Mouse (Mus musculus) heart, embryonic 15.5 days (tissue): ENCODE measurements around the gene Mllt11. TPM values are rescaled to one million over a fixed set of nuclear protein-coding genes. Genes with fewer than 3 reads are reported as not detected.

Experiments
- ATAC-seq: fragments of 200-750 bp; cut with Nextera tagmentation; replicated peaks from 2 replicates; pipeline ENCODE4 v1.8.0; 2017; ENCODE audit warnings: low read depth, moderate TSS enrichment; ENCODE audit not compliant: insufficient number of reproducible peaks, insufficient read depth, low FRiP score
- H3K27ac ChIP-seq: fragments of 300-500 bp; sonication (generic); 2 replicates; pipeline ENCODE4 v1.5.1; 2015; ENCODE audit warnings: mild to moderate bottlenecking, inconsistent platforms
- H3K27me3 ChIP-seq: fragments of 300-500 bp; sonication (generic); 2 replicates; pipeline ENCODE4 v1.6.1; 2015; ENCODE audit warnings: inconsistent platforms
- H3K36me3 ChIP-seq: fragments of 300-500 bp; sonication (generic); 2 replicates; pipeline ENCODE4 v1.6.1; 2015; ENCODE audit warnings: mild to moderate bottlenecking, inconsistent platforms
- H3K4me1 ChIP-seq: fragments of 300-500 bp; sonication (generic); replicated peaks from 2 replicates; pipeline ENCODE4 v1.6.1; 2015; ENCODE audit warnings: inconsistent platforms
- H3K4me2 ChIP-seq: fragments of 300-500 bp; sonication (generic); 2 replicates; pipeline ENCODE4 v1.6.1; 2015; ENCODE audit warnings: inconsistent platforms, mild to moderate bottlenecking, moderate library complexity
- H3K4me3 ChIP-seq: fragments of 300-500 bp; sonication (generic); 2 replicates; pipeline ENCODE4 v1.5.1; 2015; ENCODE audit warnings: mild to moderate bottlenecking, inconsistent platforms
- H3K9ac ChIP-seq: fragments of 300-500 bp; sonication (generic); 2 replicates; pipeline ENCODE4 v1.6.1; 2015; ENCODE audit warnings: mild to moderate bottlenecking, inconsistent platforms
- H3K9me3 ChIP-seq: fragments of 300-500 bp; sonication (generic); replicated peaks from 2 replicates; pipeline ENCODE4 v1.6.1; 2016; ENCODE audit warnings: inconsistent platforms
- WGBS: fragments of 180-500 bp; shearing (Covaris S2); methylation state at CpG from one replicate; pipeline ENCODE4 v1.1.7; 2015; ENCODE audit warnings: mixed read lengths; 5-methylcytosine and 5-hydroxymethylcytosine counted together
- polyA plus RNA-seq: library from polyadenylated mRNA; unstranded; fragments of >200 nt; fragmentation: Nextera tagmentation; extraction: Ambion mirVana; gene quantifications from 2 replicates; pipeline ENCODE4 v1.2.1, GENCODE M21; 2015

Gene Mllt11
- 10.6 and 12.0 TPM in 2 replicates for polyA plus RNA-seq

- peaks cover 45% of the 10 kb centered on the region for H3K4me1 ChIP-seq
- no peaks in the 10 kb centered on the region for H3K9me3 ChIP-seq
- H3K4me2 ChIP-seq: peak within 1 kb of the TSS; percentile 70
- H3K9ac ChIP-seq: peak within 1 kb of the TSS; percentile 37; the same call in 1 of the 2 replicates
- H3K27me3 ChIP-seq: no peaks in the 10 kb centered on the region
- peak within 1 kb of the TSS; percentile 93 for H3K4me3 ChIP-seq
- WGBS: 72% methylated on average over 13 of the region's 13 CpGs
- H3K36me3 ChIP-seq: peaks cover 50% of the 10 kb centered on the region
- H3K27ac ChIP-seq: peak within 1 kb of the TSS; percentile 92
- no peak for ATAC-seq
Observed at GRCm38 (mm10) chr3:95231298-95232221, at the start of gene Mllt11. TSS of gene Mllt11 (minus strand) at chr3:95232171.

GRCm38 (mm10) chr3:95281216-95282126 is 49.5 kb upstream of the Mllt11 start, which contains the start of the genes Mindy1 and Prune1:
TSS of gene Mindy1 (plus strand) at chr3:95281345.
TSS of gene Prune1 (minus strand) at chr3:95282076.
- no peaks in the 10 kb centered on the region for H3K27me3 ChIP-seq
- peak within 1 kb of the TSS; percentile 98 for H3K27ac ChIP-seq
- H3K9me3 ChIP-seq: no peaks in the 10 kb centered on the region
- peak within 1 kb of the TSS; percentile 91 for H3K9ac ChIP-seq
- peaks cover 32% of the 10 kb centered on the region for H3K4me1 ChIP-seq
- H3K36me3 ChIP-seq: no peaks in the 10 kb centered on the region
- peak within 1 kb of the TSS; percentile 86 for H3K4me3 ChIP-seq
- peak; percentile 91 for ATAC-seq
- H3K4me2 ChIP-seq: peak within 1 kb of the TSS; percentile 87
- WGBS: under 1% methylated on average over 53 of the region's 53 CpGs

GRCm38 (mm10) chr3:95280747-95281146 is 48.8 kb upstream of the Mllt11 start:
- Histone ChIP-seq H3K36me3 (no peaks in the 10 kb centered on the region), H3K4me1 (peaks cover 33% of the 10 kb centered on the region), H3K9ac (peak overlapping the region; percentile 91), H3K27ac (peak overlapping the region; percentile 98), H3K4me2 (peak overlapping the region; percentile 87), H3K4me3 (peak overlapping the region; percentile 86), H3K27me3 (no peaks in the 10 kb centered on the region), H3K9me3 (no peaks in the 10 kb centered on the region)
- 6% methylated on average over 8 of the region's 8 CpGs for WGBS
- ATAC-seq: no peak

- H3K27ac ChIP-seq: peak overlapping the region; percentile 60
Observed at GRCm38 (mm10) chr3:95277149-95277551, 45.2 kb upstream of the Mllt11 start.

GRCm38 (mm10) chr3:95276428-95276934 is 44.5 kb upstream of the Mllt11 start:
- 70% methylated on average over 5 of the region's 5 CpGs for WGBS
- Histone ChIP-seq H3K9ac (no peak overlapping the region), H3K4me3 (no peak overlapping the region), H3K27ac (peak overlapping the region; percentile 60), H3K36me3 (no peaks in the 10 kb centered on the region), H3K4me2 (no peak overlapping the region), H3K27me3 (no peaks in the 10 kb centered on the region), H3K9me3 (no peaks in the 10 kb centered on the region), H3K4me1 (peaks cover 38% of the 10 kb centered on the region)
- no peak for ATAC-seq

More at GRCm38 (mm10) chr3:95277149-95277551, 45.2 kb upstream of the Mllt11 start:
- Histone ChIP-seq H3K27me3 (no peaks in the 10 kb centered on the region), H3K9me3 (no peaks in the 10 kb centered on the region), H3K4me3 (no peak overlapping the region), H3K4me1 (peaks cover 38% of the 10 kb centered on the region), H3K4me2 (no peak overlapping the region), H3K9ac (0 out of 2 replicates have a peak overlapping the region, but pooled peaks have one; percentile 3), H3K36me3 (no peaks in the 10 kb centered on the region)
- 35% methylated on average over 1 of the region's 1 CpGs for WGBS
- no peak for ATAC-seq

- ATAC-seq: no peak
- no peaks in the 10 kb centered on the region for H3K36me3 ChIP-seq
- whole genome bisulfite sequencing: 58% methylated on average over 6 of the region's 6 CpGs
- no peak overlapping the region for H3K4me2 ChIP-seq
- 0 out of 2 replicates have a peak overlapping the region, but pooled peaks have one; percentile 28 for H3K27ac ChIP-seq
- no peaks in the 10 kb centered on the region for H3K9me3 ChIP-seq
- H3K4me3 ChIP-seq: no peak overlapping the region
- H3K27me3 ChIP-seq: no peaks in the 10 kb centered on the region
- H3K9ac ChIP-seq: no peak overlapping the region
- H3K4me1 ChIP-seq: peaks cover 34% of the 10 kb centered on the region
Observed at GRCm38 (mm10) chr3:95275161-95275560, 43.2 kb upstream of the Mllt11 start.

DNA sequence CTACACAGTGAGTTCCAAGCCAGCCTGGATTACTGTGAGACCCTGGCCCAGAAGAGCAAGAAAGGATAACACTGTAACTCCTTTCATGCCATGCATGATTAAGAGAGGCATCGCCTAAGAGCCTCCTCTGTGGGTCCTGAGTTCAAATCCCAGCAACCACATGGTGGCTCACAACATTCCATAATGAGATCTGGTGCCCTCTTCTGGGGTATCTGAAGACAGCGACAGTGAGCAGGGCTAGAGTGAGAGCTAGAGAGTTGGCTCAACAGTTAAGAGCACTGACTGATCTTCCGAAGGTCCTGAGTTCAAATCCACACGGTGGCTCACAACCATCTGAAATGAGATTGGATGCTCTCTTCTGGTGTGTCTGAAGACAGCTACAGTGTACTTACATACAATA is 42.5 kb upstream of the Mllt11 start:
- Histone ChIP-seq H3K27ac (no peak overlapping the region), H3K36me3 (no peaks in the 10 kb centered on the region), H3K4me2 (no peak overlapping the region), H3K9ac (no peak overlapping the region), H3K4me1 (peaks cover 39% of the 10 kb centered on the region), H3K27me3 (no peaks in the 10 kb centered on the region), H3K4me3 (no peak overlapping the region), H3K9me3 (no peaks in the 10 kb centered on the region)
- 91% methylated on average over 4 of the region's 4 CpGs for WGBS
- no peak for ATAC-seq

DNA sequence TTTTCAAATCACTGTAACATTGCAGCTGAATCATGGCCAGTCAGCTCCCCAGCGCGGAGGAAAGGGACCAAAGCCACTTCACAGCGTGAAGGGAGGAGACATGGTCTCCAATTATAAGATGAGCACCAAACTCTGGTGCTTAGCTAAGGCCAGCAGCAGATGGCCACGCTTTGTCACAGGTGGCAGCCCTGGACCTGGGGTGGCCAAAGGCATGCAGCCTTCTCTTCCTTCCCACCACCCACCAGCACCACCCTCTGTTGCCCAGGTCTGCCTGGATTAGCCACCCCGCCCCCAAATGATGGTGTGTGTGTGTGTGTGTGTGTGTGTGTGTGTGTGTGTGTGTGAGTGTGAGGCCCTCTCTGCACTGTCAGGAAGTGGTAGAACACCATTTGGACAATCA is 41.5 kb upstream of the Mllt11 start:
- Histone ChIP-seq H3K9ac (no peak overlapping the region), H3K4me2 (no peak overlapping the region), H3K36me3 (peaks cover 5% of the 10 kb centered on the region; the same call in 1 of the 2 replicates), H3K27me3 (no peaks in the 10 kb centered on the region), H3K9me3 (no peaks in the 10 kb centered on the region), H3K4me3 (no peak overlapping the region), H3K27ac (no peak overlapping the region), H3K4me1 (peaks cover 39% of the 10 kb centered on the region)
- ATAC-seq: no peak
- 91% methylated on average over 5 of the region's 5 CpGs for WGBS

- H3K4me1 ChIP-seq: peaks cover 25% of the 10 kb centered on the region
- H3K4me3 ChIP-seq: no peak overlapping the region
- H3K27ac ChIP-seq: no peak overlapping the region
- no peak for ATAC-seq
- no peak overlapping the region for H3K9ac ChIP-seq
- H3K36me3 ChIP-seq: peaks cover 29% of the 10 kb centered on the region
- H3K4me2 ChIP-seq: no peak overlapping the region
- 80% methylated on average over 12 of the region's 12 CpGs for WGBS
- H3K9me3 ChIP-seq: no peaks in the 10 kb centered on the region
- H3K27me3 ChIP-seq: no peaks in the 10 kb centered on the region
Observed at GRCm38 (mm10) chr3:95270766-95271364, 38.9 kb upstream of the Mllt11 start.

DNA sequence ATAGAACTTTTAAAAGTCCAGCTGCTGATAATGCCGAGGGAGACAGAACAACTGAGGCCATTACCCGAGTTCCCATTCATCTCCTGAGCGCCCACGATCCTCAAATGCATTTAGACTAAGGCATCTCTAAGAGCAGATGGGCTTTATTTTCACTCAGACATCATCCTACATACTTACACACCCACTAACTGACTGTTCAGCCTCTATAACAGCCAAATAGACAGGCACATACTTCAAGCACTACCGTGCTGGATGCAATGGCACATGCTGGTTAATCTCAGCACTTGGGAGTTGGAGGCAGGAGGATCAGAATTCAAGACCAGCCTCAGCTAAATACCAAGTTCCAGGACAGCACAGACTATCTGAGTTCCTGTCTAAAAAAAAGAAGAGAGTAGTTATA is 37.8 kb upstream of the Mllt11 start:
- Histone ChIP-seq H3K9me3 (no peaks in the 10 kb centered on the region), H3K9ac (no peak overlapping the region), H3K27me3 (no peaks in the 10 kb centered on the region), H3K4me1 (peaks cover 17% of the 10 kb centered on the region), H3K36me3 (peaks cover 36% of the 10 kb centered on the region), H3K27ac (no peak overlapping the region), H3K4me2 (no peak overlapping the region), H3K4me3 (no peak overlapping the region)
- ATAC-seq: no peak
- 78% methylated on average over 5 of the region's 5 CpGs for WGBS
